Mouse (Mus musculus): ENCODE results near the gene Gm20388. TPM values are rescaled to one million over a fixed set of nuclear protein-coding genes. Genes with fewer than 3 reads are reported as not detected.

The Gm20388 gene
- polyA plus RNA-seq, 1 experiment, result 28.1 TPM

DNA sequence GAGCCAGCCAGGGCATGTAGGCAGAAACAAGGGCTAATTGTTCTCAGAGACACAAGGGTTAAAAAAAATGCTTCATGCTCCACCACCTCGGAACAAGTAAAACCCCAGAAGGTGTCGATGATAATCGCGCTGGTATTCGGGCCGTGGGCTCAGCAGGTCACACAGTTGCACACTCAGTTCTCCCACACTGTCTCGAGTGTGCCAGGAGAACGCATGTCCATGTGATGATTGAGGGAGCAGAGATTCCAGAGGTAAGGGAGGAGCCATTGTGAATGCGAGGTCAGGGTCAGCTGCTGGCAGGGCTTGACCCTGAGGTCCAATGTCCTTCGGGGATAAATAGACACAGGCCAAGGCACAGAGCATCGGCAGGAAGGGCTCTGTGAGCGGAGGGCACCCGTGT, 1332.0 kb downstream of the Gm20388 start:
- H3K9ac ChIP-seq (ENCODE audit: low read depth, poor library complexity, severe bottlenecking), result no peak overlapping the region
- H3K4me3 ChIP-seq (ENCODE audit: low read depth, low read length), result no peak overlapping the region
- H3K27ac ChIP-seq (ENCODE audit: insufficient read depth, low read length), result no peak overlapping the region

DNA sequence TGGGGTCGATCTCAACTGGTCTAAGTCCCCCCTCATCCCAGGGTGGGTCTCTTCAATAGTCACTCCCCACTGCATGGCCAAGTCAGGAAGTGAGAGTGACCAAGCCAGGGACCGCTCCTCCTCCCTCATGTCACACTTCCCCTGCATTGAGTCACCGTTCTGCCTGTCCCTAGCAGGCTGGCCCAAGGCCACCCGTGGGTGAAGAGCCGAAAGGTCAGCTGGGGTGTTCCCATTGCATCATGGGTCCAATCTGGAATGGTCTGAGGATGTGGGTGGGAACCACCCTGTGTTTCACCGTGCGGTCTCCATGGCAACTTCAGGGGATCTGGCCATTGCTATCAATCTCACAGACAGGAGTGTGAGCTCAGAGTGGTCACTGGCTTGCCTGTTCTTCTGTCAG, 1338.2 kb downstream of the Gm20388 start:
- TF ChIP-seq POLR2A (IDR thresholded peaks at IDR 0.05; ENCODE audit: insufficient read depth, low read length), result no peak
- TF ChIP-seq EP300 (IDR thresholded peaks at IDR 0.05; ENCODE audit: insufficient read depth, low read depth, low read length), result no peak
- no peak for TF ChIP-seq CTCF (IDR thresholded peaks at IDR 0.05; ENCODE audit: low read depth, low read length)
- Histone ChIP-seq H3K9me3 (replicated peaks; ENCODE audit: control insufficient read depth, insufficient read depth, low read length, poor library complexity, severe bottlenecking) (no peaks in the 10 kb centered on the region), H3K4me3 (ENCODE audit: low read depth, low read length) (no peak overlapping the region), H3K27ac (ENCODE audit: insufficient read depth, low read length) (no peak overlapping the region), H3K27me3 (ENCODE audit: control insufficient read depth, insufficient read depth, low read length, poor library complexity, severe bottlenecking) (no peaks in the 10 kb centered on the region), H3K4me1 (ENCODE audit: control insufficient read depth, insufficient read depth, low read length) (no peaks in the 10 kb centered on the region), H3K36me3 (ENCODE audit: control insufficient read depth, insufficient read depth, low read length, poor library complexity, severe bottlenecking) (no peaks in the 10 kb centered on the region), H3K9ac (ENCODE audit: low read depth, poor library complexity, severe bottlenecking) (no peak overlapping the region)

More for the DNA sequence above, 1332.0 kb downstream of the Gm20388 start:
- Histone ChIP-seq H3K36me3 (ENCODE audit: control insufficient read depth, insufficient read depth, low read length, poor library complexity, severe bottlenecking) (no peaks in the 10 kb centered on the region), H3K27me3 (ENCODE audit: control insufficient read depth, insufficient read depth, low read length, poor library complexity, severe bottlenecking) (no peaks in the 10 kb centered on the region), H3K9me3 (replicated peaks; ENCODE audit: control insufficient read depth, insufficient read depth, low read length, poor library complexity, severe bottlenecking) (no peaks in the 10 kb centered on the region), H3K4me1 (ENCODE audit: control insufficient read depth, insufficient read depth, low read length) (no peaks in the 10 kb centered on the region)
- TF ChIP-seq POLR2A (IDR thresholded peaks at IDR 0.05; ENCODE audit: insufficient read depth, low read length) (no peak), EP300 (IDR thresholded peaks at IDR 0.05; ENCODE audit: insufficient read depth, low read depth, low read length) (no peak), CTCF (IDR thresholded peaks at IDR 0.05; ENCODE audit: low read depth, low read length) (no peak)

DNA sequence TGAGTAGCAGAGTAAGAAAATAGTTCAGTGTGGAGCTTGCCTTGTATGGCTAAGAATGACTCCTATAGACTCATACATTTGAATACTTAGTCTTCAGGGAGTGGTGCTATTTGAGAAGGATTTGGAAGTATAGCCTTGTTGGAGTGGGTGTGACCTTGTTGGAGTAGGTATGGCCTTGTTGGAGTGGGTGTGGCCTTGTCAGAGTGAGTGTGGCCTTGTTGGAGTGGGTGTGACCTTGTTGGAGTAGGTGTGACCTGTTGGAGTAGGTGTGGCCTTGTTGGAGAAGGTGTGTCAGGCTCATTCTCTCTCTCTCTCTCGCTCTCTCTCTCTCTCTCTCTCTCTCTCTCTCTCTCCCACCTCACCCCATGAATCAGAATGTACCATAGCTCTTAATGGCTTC, 1338.8 kb downstream of the Gm20388 start:
- H3K9me3 ChIP-seq (replicated peaks; ENCODE audit: control insufficient read depth, insufficient read depth, low read length, poor library complexity, severe bottlenecking), result no peaks in the 10 kb centered on the region
- H3K27ac ChIP-seq (ENCODE audit: insufficient read depth, low read length), result no peak overlapping the region
- no peaks in the 10 kb centered on the region for H3K27me3 ChIP-seq (ENCODE audit: control insufficient read depth, insufficient read depth, low read length, poor library complexity, severe bottlenecking)
- TF ChIP-seq EP300 (IDR thresholded peaks at IDR 0.05; ENCODE audit: insufficient read depth, low read depth, low read length), result no peak
- no peak for TF ChIP-seq POLR2A (IDR thresholded peaks at IDR 0.05; ENCODE audit: insufficient read depth, low read length)
- no peak for TF ChIP-seq CTCF (IDR thresholded peaks at IDR 0.05; ENCODE audit: low read depth, low read length)
- no peaks in the 10 kb centered on the region for H3K36me3 ChIP-seq (ENCODE audit: control insufficient read depth, insufficient read depth, low read length, poor library complexity, severe bottlenecking)
- H3K4me1 ChIP-seq (ENCODE audit: control insufficient read depth, insufficient read depth, low read length), result no peaks in the 10 kb centered on the region
- no peak overlapping the region for H3K9ac ChIP-seq (ENCODE audit: low read depth, poor library complexity, severe bottlenecking)
- no peak overlapping the region for H3K4me3 ChIP-seq (ENCODE audit: low read depth, low read length)

- no peak overlapping the region for H3K9ac ChIP-seq (ENCODE audit: low read depth, poor library complexity, severe bottlenecking)
- TF ChIP-seq POLR2A (IDR thresholded peaks at IDR 0.05; ENCODE audit: insufficient read depth, low read length) (no peak), CTCF (IDR thresholded peaks at IDR 0.05; ENCODE audit: low read depth, low read length) (no peak), EP300 (IDR thresholded peaks at IDR 0.05; ENCODE audit: insufficient read depth, low read depth, low read length) (no peak)
- H3K4me1 ChIP-seq (ENCODE audit: control insufficient read depth, insufficient read depth, low read length), result no peaks in the 10 kb centered on the region
Measured at GRCm38 (mm10) chr8:121251089-121251488, 1340.4 kb downstream of the Gm20388 start.

GRCm38 (mm10) chr8:121255727-121256265, 1345.2 kb downstream of the Gm20388 start:
- H3K27ac ChIP-seq (ENCODE audit: insufficient read depth, low read length), result no peak overlapping the region
- H3K36me3 ChIP-seq (ENCODE audit: control insufficient read depth, insufficient read depth, low read length, poor library complexity, severe bottlenecking), result no peaks in the 10 kb centered on the region
- TF ChIP-seq CTCF (IDR thresholded peaks at IDR 0.05; ENCODE audit: low read depth, low read length) (no peak), POLR2A (IDR thresholded peaks at IDR 0.05; ENCODE audit: insufficient read depth, low read length) (no peak), EP300 (IDR thresholded peaks at IDR 0.05; ENCODE audit: insufficient read depth, low read depth, low read length) (no peak)
- no peaks in the 10 kb centered on the region for H3K27me3 ChIP-seq (ENCODE audit: control insufficient read depth, insufficient read depth, low read length, poor library complexity, severe bottlenecking)
- H3K4me3 ChIP-seq (ENCODE audit: low read depth, low read length), result no peak overlapping the region
- no peaks in the 10 kb centered on the region for H3K4me1 ChIP-seq (ENCODE audit: control insufficient read depth, insufficient read depth, low read length)
- no peak overlapping the region for H3K9ac ChIP-seq (ENCODE audit: low read depth, poor library complexity, severe bottlenecking)
- no peaks in the 10 kb centered on the region for H3K9me3 ChIP-seq (replicated peaks; ENCODE audit: control insufficient read depth, insufficient read depth, low read length, poor library complexity, severe bottlenecking)

More at GRCm38 (mm10) chr8:121251089-121251488, 1340.4 kb downstream of the Gm20388 start:
- no peaks in the 10 kb centered on the region for H3K36me3 ChIP-seq (ENCODE audit: control insufficient read depth, insufficient read depth, low read length, poor library complexity, severe bottlenecking)
- no peak overlapping the region for H3K4me3 ChIP-seq (ENCODE audit: low read depth, low read length)
- no peaks in the 10 kb centered on the region for H3K9me3 ChIP-seq (replicated peaks; ENCODE audit: control insufficient read depth, insufficient read depth, low read length, poor library complexity, severe bottlenecking)
- H3K27me3 ChIP-seq (ENCODE audit: control insufficient read depth, insufficient read depth, low read length, poor library complexity, severe bottlenecking), result no peaks in the 10 kb centered on the region
- no peak overlapping the region for H3K27ac ChIP-seq (ENCODE audit: insufficient read depth, low read length)

GRCm38 (mm10) chr8:121258126-121258792, 1347.6 kb downstream of the Gm20388 start:
- Histone ChIP-seq H3K9me3 (replicated peaks; ENCODE audit: control insufficient read depth, insufficient read depth, low read length, poor library complexity, severe bottlenecking) (no peaks in the 10 kb centered on the region), H3K4me3 (ENCODE audit: low read depth, low read length) (no peak overlapping the region), H3K27me3 (ENCODE audit: control insufficient read depth, insufficient read depth, low read length, poor library complexity, severe bottlenecking) (no peaks in the 10 kb centered on the region), H3K36me3 (ENCODE audit: control insufficient read depth, insufficient read depth, low read length, poor library complexity, severe bottlenecking) (no peaks in the 10 kb centered on the region), H3K4me1 (ENCODE audit: control insufficient read depth, insufficient read depth, low read length) (no peaks in the 10 kb centered on the region), H3K27ac (ENCODE audit: insufficient read depth, low read length) (no peak overlapping the region), H3K9ac (ENCODE audit: low read depth, poor library complexity, severe bottlenecking) (no peak overlapping the region)
- TF ChIP-seq POLR2A (IDR thresholded peaks at IDR 0.05; ENCODE audit: insufficient read depth, low read length), result no peak
- TF ChIP-seq EP300 (IDR thresholded peaks at IDR 0.05; ENCODE audit: insufficient read depth, low read depth, low read length), result no peak
- no peak for TF ChIP-seq CTCF (IDR thresholded peaks at IDR 0.05; ENCODE audit: low read depth, low read length)

Data from ES-Bruce4 (cell line).